Mouse (Mus musculus): Measurements from ENCODE around the gene Prtn3. TPM values are rescaled to one million over a fixed set of nuclear protein-coding genes. Genes with fewer than 3 reads are reported as not detected.

Gene Prtn3
- polyA plus RNA-seq, 1 experiment from 2014 or later = 2.7 TPM

- peaks cover 47% of the 10 kb centered on the region for H3K4me1 ChIP-seq (ENCODE audit: control insufficient read depth, insufficient read depth, low read length)
- under 1% methylated on average over 54 of the region's 54 CpGs for WGBS
- H3K27ac ChIP-seq (ENCODE audit: low read length) = peak overlapping the region; percentile 99
- H3K9ac ChIP-seq (ENCODE audit: low read depth, low read length) = peak overlapping the region; percentile 100
- H3K4me3 ChIP-seq (ENCODE audit: low read length) = peak overlapping the region; percentile 99
- H3K9me3 ChIP-seq (ENCODE audit: control insufficient read depth, low read length) = no peaks in the 10 kb centered on the region
- peaks cover 17% of the 10 kb centered on the region; the same call in 1 of the 2 replicates for H3K36me3 ChIP-seq (ENCODE audit: control insufficient read depth, insufficient read depth, low read length)
- peak overlapping the region; percentile 83 for H3K4me2 ChIP-seq (ENCODE audit: low read depth, low read length)
- ATAC-seq = peak; percentile 49
- H3K27me3 ChIP-seq (replicated peaks; ENCODE audit: control insufficient read depth, insufficient read depth, low read length) = peaks cover 2% of the 10 kb centered on the region
These were observed 53.2 kb downstream of the Prtn3 start for GRCm38 (mm10) chr10:79927324-79928029.

- H3K9me3 ChIP-seq (ENCODE audit: control insufficient read depth, low read length) = no peaks in the 10 kb centered on the region
- peaks cover 17% of the 10 kb centered on the region; the same call in 1 of the 2 replicates for H3K36me3 ChIP-seq (ENCODE audit: control insufficient read depth, insufficient read depth, low read length)
- WGBS = under 1% methylated on average over 29 of the region's 29 CpGs
- peak overlapping the region; percentile 99 for H3K27ac ChIP-seq (ENCODE audit: low read length)
- H3K9ac ChIP-seq (ENCODE audit: low read depth, low read length) = peak overlapping the region; percentile 100
- H3K27me3 ChIP-seq (replicated peaks; ENCODE audit: control insufficient read depth, insufficient read depth, low read length) = no peaks in the 10 kb centered on the region
- peak overlapping the region; percentile 83 for H3K4me2 ChIP-seq (ENCODE audit: low read depth, low read length)
- ATAC-seq = no peak
- H3K4me1 ChIP-seq (ENCODE audit: control insufficient read depth, insufficient read depth, low read length) = peaks cover 53% of the 10 kb centered on the region
- H3K4me3 ChIP-seq (ENCODE audit: low read length) = peak overlapping the region; percentile 99
These were observed 53.9 kb downstream of the Prtn3 start for GRCm38 (mm10) chr10:79928030-79928694.

- Histone ChIP-seq H3K9me3 (ENCODE audit: control insufficient read depth, low read length) (no peaks in the 10 kb centered on the region), H3K36me3 (ENCODE audit: control insufficient read depth, insufficient read depth, low read length) (peaks cover 21% of the 10 kb centered on the region; the same call in 1 of the 2 replicates), H3K27ac (ENCODE audit: low read length) (peak overlapping the region; percentile 99), H3K9ac (ENCODE audit: low read depth, low read length) (peak overlapping the region; percentile 100), H3K4me3 (ENCODE audit: low read length) (peak overlapping the region; percentile 99), H3K4me2 (ENCODE audit: low read depth, low read length) (peak overlapping the region; percentile 83), H3K27me3 (replicated peaks; ENCODE audit: control insufficient read depth, insufficient read depth, low read length) (no peaks in the 10 kb centered on the region), H3K4me1 (ENCODE audit: control insufficient read depth, insufficient read depth, low read length) (peaks cover 63% of the 10 kb centered on the region)
- WGBS = 23% methylated on average over 9 of the region's 9 CpGs
- ATAC-seq = no peak
These were observed 54.8 kb downstream of the Prtn3 start for GRCm38 (mm10) chr10:79928907-79929701.

GRCm38 (mm10) chr10:79929967-79930825, 55.9 kb downstream of the Prtn3 start:
- 86% methylated on average over 18 of the region's 18 CpGs for WGBS
- Histone ChIP-seq H3K27ac (ENCODE audit: low read length) (0 out of 2 replicates have a peak overlapping the region, but pooled peaks have one; percentile 15), H3K9ac (ENCODE audit: low read depth, low read length) (peak overlapping the region; percentile 100; the same call in 1 of the 2 replicates), H3K9me3 (ENCODE audit: control insufficient read depth, low read length) (no peaks in the 10 kb centered on the region), H3K4me2 (ENCODE audit: low read depth, low read length) (peak overlapping the region; percentile 83), H3K4me1 (ENCODE audit: control insufficient read depth, insufficient read depth, low read length) (peaks cover 73% of the 10 kb centered on the region), H3K36me3 (ENCODE audit: control insufficient read depth, insufficient read depth, low read length) (peaks cover 21% of the 10 kb centered on the region; the same call in 1 of the 2 replicates), H3K4me3 (ENCODE audit: low read length) (no peak overlapping the region; the same call in 1 of the 2 replicates), H3K27me3 (replicated peaks; ENCODE audit: control insufficient read depth, insufficient read depth, low read length) (no peaks in the 10 kb centered on the region)
- ATAC-seq = no peak

GRCm38 (mm10) chr10:79930826-79931186, 56.5 kb downstream of the Prtn3 start:
- no peak for ATAC-seq
- peak overlapping the region; percentile 43; the same call in 1 of the 2 replicates for H3K9ac ChIP-seq (ENCODE audit: low read depth, low read length)

GRCm38 (mm10) chr10:79931797-79932196, 57.5 kb downstream of the Prtn3 start:
- no peak overlapping the region for H3K4me3 ChIP-seq (ENCODE audit: low read length)
- H3K9ac ChIP-seq (ENCODE audit: low read depth, low read length) = 0 out of 2 replicates have a peak overlapping the region, but pooled peaks have one; percentile 17
- 70% methylated on average over 9 of the region's 9 CpGs for WGBS
- H3K27ac ChIP-seq (ENCODE audit: low read length) = no peak overlapping the region
- H3K4me2 ChIP-seq (ENCODE audit: low read depth, low read length) = no peak overlapping the region
- ATAC-seq = no peak
- H3K27me3 ChIP-seq (replicated peaks; ENCODE audit: control insufficient read depth, insufficient read depth, low read length) = no peaks in the 10 kb centered on the region
- peaks cover 77% of the 10 kb centered on the region for H3K4me1 ChIP-seq (ENCODE audit: control insufficient read depth, insufficient read depth, low read length)
- no peaks in the 10 kb centered on the region for H3K9me3 ChIP-seq (ENCODE audit: control insufficient read depth, low read length)
- H3K36me3 ChIP-seq (ENCODE audit: control insufficient read depth, insufficient read depth, low read length) = peaks cover 21% of the 10 kb centered on the region; the same call in 1 of the 2 replicates

More at GRCm38 (mm10) chr10:79930826-79931186, 56.5 kb downstream of the Prtn3 start:
- 90% methylated on average over 16 of the region's 16 CpGs for WGBS
- H3K27me3 ChIP-seq (replicated peaks; ENCODE audit: control insufficient read depth, insufficient read depth, low read length) = no peaks in the 10 kb centered on the region
- H3K9me3 ChIP-seq (ENCODE audit: control insufficient read depth, low read length) = no peaks in the 10 kb centered on the region
- H3K4me3 ChIP-seq (ENCODE audit: low read length) = no peak overlapping the region
- H3K36me3 ChIP-seq (ENCODE audit: control insufficient read depth, insufficient read depth, low read length) = peaks cover 21% of the 10 kb centered on the region; the same call in 1 of the 2 replicates
- no peak overlapping the region for H3K27ac ChIP-seq (ENCODE audit: low read length)
- H3K4me2 ChIP-seq (ENCODE audit: low read depth, low read length) = no peak overlapping the region
- peaks cover 72% of the 10 kb centered on the region for H3K4me1 ChIP-seq (ENCODE audit: control insufficient read depth, insufficient read depth, low read length)

- Histone ChIP-seq H3K9me3 (ENCODE audit: control insufficient read depth, low read length) (no peaks in the 10 kb centered on the region), H3K4me3 (ENCODE audit: low read length) (no peak overlapping the region), H3K9ac (ENCODE audit: low read depth, low read length) (peak overlapping the region; percentile 21), H3K27me3 (replicated peaks; ENCODE audit: control insufficient read depth, insufficient read depth, low read length) (no peaks in the 10 kb centered on the region), H3K27ac (ENCODE audit: low read length) (peak overlapping the region; percentile 43), H3K4me1 (ENCODE audit: control insufficient read depth, insufficient read depth, low read length) (peaks cover 86% of the 10 kb centered on the region), H3K36me3 (ENCODE audit: control insufficient read depth, insufficient read depth, low read length) (peaks cover 21% of the 10 kb centered on the region; the same call in 1 of the 2 replicates), H3K4me2 (ENCODE audit: low read depth, low read length) (0 out of 2 replicates have a peak overlapping the region, but pooled peaks have one; percentile 6)
- no peak for ATAC-seq
- WGBS = 27% methylated on average over 8 of the region's 8 CpGs
These were observed 58.5 kb downstream of the Prtn3 start for GRCm38 (mm10) chr10:79932736-79933135.

All from intestine, embryonic 16.5 days (tissue).